Mouse (Mus musculus) kidney, postnatal 25 days (tissue): Measurements from ENCODE around the gene Tmprss9.

Experiments used
- DNase-seq, 2 experiments: peaks; one replicate each; pipeline ENCODE4 v3.0.0; 2021; ENCODE audit warnings: mixed read lengths in 2 of 2

Tmprss9 gene

GRCm38 (mm10) chr10:80915736-80916135 is 44.1 kb downstream of the Tmprss9 start:
- no peak for DNase-seq

GRCm38 (mm10) chr10:80917336-80917778 is 45.7 kb downstream of the Tmprss9 start:
- DNase-seq = peak; percentile 53 to 85

GRCm38 (mm10) chr10:80917779-80918434 is 46.3 kb downstream of the Tmprss9 start, which contains the start of gene Lmnb2:
TSS of gene Lmnb2 (minus strand) at chr10:80918245.
- peak; percentile 79 to 86 for DNase-seq

- DNase-seq = peak; percentile 58 to 78
Observed at GRCm38 (mm10) chr10:80921923-80922322, 50.3 kb downstream of the Tmprss9 start.

GRCm38 (mm10) chr10:80925472-80925871 is 53.8 kb downstream of the Tmprss9 start:
- no peak for DNase-seq

- DNase-seq = peak; percentile 93
Observed at GRCm38 (mm10) chr10:80928586-80929298, 57.1 kb downstream of the Tmprss9 start.

- peak; percentile 98 to 100 for DNase-seq
Observed at GRCm38 (mm10) chr10:80929299-80930226, 57.9 kb downstream of the Tmprss9 start, which contains the start of gene Gadd45b. TSS of gene Gadd45b (plus strand) at chr10:80930073.

GRCm38 (mm10) chr10:80930361-80931152 is 58.9 kb downstream of the Tmprss9 start:
- peak in 1 of 2 experiments; percentile 26 for DNase-seq

- peak; percentile 42 to 82 for DNase-seq
Observed at GRCm38 (mm10) chr10:80931153-80931671, 59.6 kb downstream of the Tmprss9 start.

- no peak for DNase-seq
Observed at GRCm38 (mm10) chr10:80931695-80932094, 60.0 kb downstream of the Tmprss9 start.

- DNase-seq = no peak
Observed at GRCm38 (mm10) chr10:80932206-80932605, 60.6 kb downstream of the Tmprss9 start.

GRCm38 (mm10) chr10:80932700-80933420 is 61.2 kb downstream of the Tmprss9 start:
- no peak for DNase-seq

GRCm38 (mm10) chr10:80933421-80933979 is 61.9 kb downstream of the Tmprss9 start:
- DNase-seq = peak in 1 of 2 experiments; percentile 60

GRCm38 (mm10) chr10:80934136-80934985 is 62.7 kb downstream of the Tmprss9 start:
- no peak for DNase-seq

- DNase-seq = no peak
Observed at GRCm38 (mm10) chr10:80935241-80935640, 63.6 kb downstream of the Tmprss9 start.

- DNase-seq = no peak
Observed at GRCm38 (mm10) chr10:80935698-80936097, 64.0 kb downstream of the Tmprss9 start.

GRCm38 (mm10) chr10:80936135-80936809 is 64.6 kb downstream of the Tmprss9 start:
- peak; percentile 83 to 87 for DNase-seq

- DNase-seq = no peak
Observed at GRCm38 (mm10) chr10:80936810-80937164, 65.1 kb downstream of the Tmprss9 start.

- peak; percentile 86 to 93 for DNase-seq
Observed at GRCm38 (mm10) chr10:80937646-80938045, 66.0 kb downstream of the Tmprss9 start.
